Mouse (Mus musculus) heart, embryonic 14.5 days (tissue): Measurements from ENCODE around the gene Vps8. TPM values are rescaled to one million over a fixed set of nuclear protein-coding genes. Genes with fewer than 3 reads are reported as not detected.

Experiments used
- ATAC-seq: fragments of 200-750 bp; cut with Nextera tagmentation; 2 replicates; pipeline ENCODE4 v1.8.0; 2017; ENCODE audit warnings: low read depth, moderate TSS enrichment; ENCODE audit not compliant: insufficient number of reproducible peaks, insufficient read depth, low FRiP score
- H3K27ac ChIP-seq, 2 experiments: fragments of 200-500 bp in 1 of 2; fragments of 300-500 bp in 1 of 2; sonication (generic) in 1 of 2; replicated peaks in 1 of 2; 2 replicates each; pipeline ENCODE4 v1.5.1; 2012 to 2014; ENCODE audit warnings: low read depth in 2 of 2, low read length in 2 of 2, control low read depth in 1 of 2, mild to moderate bottlenecking in 1 of 2, mixed read lengths in 1 of 2; ENCODE audit not compliant: control insufficient read depth in 1 of 2, insufficient read depth in 1 of 2
- H3K27me3 ChIP-seq: fragments of 300-500 bp; sonication (generic); 2 replicates; pipeline ENCODE4 v1.6.1; 2014; ENCODE audit warnings: mild to moderate bottlenecking, low read length, control low read depth; ENCODE audit not compliant: control insufficient read depth, insufficient read depth
- H3K36me3 ChIP-seq: fragments of 300-500 bp; sonication (generic); 2 replicates; pipeline ENCODE4 v1.6.1; 2014; ENCODE audit warnings: mild to moderate bottlenecking, control low read depth, low read length, mixed read lengths; ENCODE audit not compliant: control insufficient read depth, insufficient read depth
- H3K4me1 ChIP-seq, 2 experiments: fragments of 200-500 bp in 1 of 2; fragments of 300-500 bp in 1 of 2; sonication (generic) in 1 of 2; 2 replicates each; pipeline ENCODE4 v1.6.1; 2012 to 2014; ENCODE audit warnings: low read length in 2 of 2, control low read depth in 1 of 2, mixed read lengths in 1 of 2; ENCODE audit not compliant: control insufficient read depth in 2 of 2, insufficient read depth in 2 of 2
- H3K4me2 ChIP-seq: fragments of 300-500 bp; sonication (generic); 2 replicates; pipeline ENCODE4 v1.6.1; 2014; ENCODE audit warnings: mild to moderate bottlenecking, low read length
- H3K4me3 ChIP-seq, 2 experiments: fragments of 200-500 bp in 1 of 2; fragments of 300-500 bp in 1 of 2; sonication (generic) in 1 of 2; 2 replicates each; pipeline ENCODE4 v1.5.1; 2012 to 2014; ENCODE audit warnings: low read length in 2 of 2, mild to moderate bottlenecking in 2 of 2, control low read depth in 1 of 2, low read depth in 1 of 2, moderate library complexity in 1 of 2; ENCODE audit not compliant: control insufficient read depth in 1 of 2, insufficient read depth in 1 of 2
- H3K9ac ChIP-seq: fragments of 300-500 bp; sonication (generic); 2 replicates; pipeline ENCODE4 v1.6.1; 2014; ENCODE audit warnings: mild to moderate bottlenecking, low read length
- H3K9me3 ChIP-seq: fragments of 300-500 bp; sonication (generic); 2 replicates; pipeline ENCODE4 v1.6.1; 2016; ENCODE audit warnings: low read length, control low read depth; ENCODE audit not compliant: control insufficient read depth
- WGBS: fragments of 180-500 bp; shearing (Covaris S2); extraction: QIAGEN DNeasy Blood & Tissue Kit; methylation state at CpG from one replicate; pipeline ENCODE4 v1.1.7; 2014; 5-methylcytosine and 5-hydroxymethylcytosine counted together
- polyA plus RNA-seq: library from polyadenylated mRNA; unstranded; fragments of >200 nt; fragmentation: Nextera tagmentation; extraction: Ambion mirVana; gene quantifications from 2 replicates; pipeline ENCODE4 v1.2.1, GENCODE M21; 2014

Gene Vps8
- polyA plus RNA-seq, 1 experiment from 2014 or later: 27.7 TPM

- Histone ChIP-seq H3K9me3 (no peaks in the 10 kb centered on the region), H3K4me3 (no peak overlapping the region), H3K4me2 (peak overlapping the region; percentile 56), H3K36me3 (0 out of 2 replicates have a peak, but pooled peaks cover 11% of the 10 kb centered on the region), H3K27ac (peak overlapping the region; percentile 94 to 99), H3K27me3 (no peaks in the 10 kb centered on the region), H3K9ac (peak overlapping the region; percentile 61), H3K4me1 (peaks cover 20 to 34% of the 10 kb centered on the region in 2 experiments)
- 12% methylated on average over 4 of the region's 4 CpGs for WGBS
- ATAC-seq: 0 out of 2 replicates have a peak, but pooled peaks have one; percentile 60
Observed at GRCm38 (mm10) chr16:21498984-21499383, 76.1 kb downstream of the Vps8 start.

- H3K9me3 ChIP-seq: no peaks in the 10 kb centered on the region
- H3K4me2 ChIP-seq: peak overlapping the region; percentile 56
- 50% methylated on average over 7 of the region's 7 CpGs for WGBS
- no peak overlapping the region for H3K4me3 ChIP-seq
- ATAC-seq: no peak
- H3K36me3 ChIP-seq: 0 out of 2 replicates have a peak, but pooled peaks cover 11% of the 10 kb centered on the region
- H3K27me3 ChIP-seq: no peaks in the 10 kb centered on the region
- peak overlapping the region; percentile 61 for H3K9ac ChIP-seq
- H3K27ac ChIP-seq: peak overlapping the region; percentile 94 to 99
- H3K4me1 ChIP-seq: peaks cover 20 to 34% of the 10 kb centered on the region in 2 experiments
Observed at GRCm38 (mm10) chr16:21499656-21500055, 76.7 kb downstream of the Vps8 start.

- WGBS: 56% methylated on average over 9 of the region's 9 CpGs
- no peak for ATAC-seq
- H3K4me2 ChIP-seq: no peak overlapping the region
- H3K27ac ChIP-seq: no peak overlapping the region
- no peak overlapping the region for H3K4me3 ChIP-seq
- peaks cover 0 to 8% of the 10 kb centered on the region in 2 experiments; a peak in 2 of 4 replicates for H3K4me1 ChIP-seq
- H3K27me3 ChIP-seq: no peaks in the 10 kb centered on the region
- no peaks in the 10 kb centered on the region for H3K9me3 ChIP-seq
- no peak overlapping the region for H3K9ac ChIP-seq
- H3K36me3 ChIP-seq: peaks cover 15% of the 10 kb centered on the region
Observed at GRCm38 (mm10) chr16:21518833-21519232, 95.9 kb downstream of the Vps8 start.

GRCm38 (mm10) chr16:21519785-21520184, 96.9 kb downstream of the Vps8 start:
- no peak for ATAC-seq
- Histone ChIP-seq H3K9me3 (no peaks in the 10 kb centered on the region), H3K4me1 (peaks cover 3 to 8% of the 10 kb centered on the region in 2 experiments; a peak in 3 of 4 replicates), H3K4me3 (no peak overlapping the region), H3K27me3 (no peaks in the 10 kb centered on the region), H3K4me2 (no peak overlapping the region), H3K27ac (peak overlapping the region in 1 of 2 experiments; percentile 53; a peak in 1 of 4 replicates), H3K9ac (no peak overlapping the region), H3K36me3 (peaks cover 13% of the 10 kb centered on the region; the same call in 1 of the 2 replicates)

GRCm38 (mm10) chr16:21523738-21524137, 100.8 kb downstream of the Vps8 start:
- Histone ChIP-seq H3K4me3 (no peak overlapping the region), H3K9ac (no peak overlapping the region), H3K4me1 (peaks cover 12 to 20% of the 10 kb centered on the region in 2 experiments), H3K9me3 (no peaks in the 10 kb centered on the region), H3K36me3 (peaks cover 3% of the 10 kb centered on the region; the same call in 1 of the 2 replicates), H3K27ac (no peak overlapping the region), H3K27me3 (no peaks in the 10 kb centered on the region), H3K4me2 (no peak overlapping the region)
- WGBS: 74% methylated on average over 4 of the region's 4 CpGs
- no peak for ATAC-seq

GRCm38 (mm10) chr16:21525376-21525775, 102.5 kb downstream of the Vps8 start:
- H3K4me1 ChIP-seq: peaks cover 11 to 12% of the 10 kb centered on the region in 2 experiments
- H3K9ac ChIP-seq: no peak overlapping the region
- no peaks in the 10 kb centered on the region for H3K27me3 ChIP-seq
- 81% methylated on average over 1 of the region's 1 CpGs for WGBS
- H3K27ac ChIP-seq: no peak overlapping the region
- H3K4me2 ChIP-seq: no peak overlapping the region
- no peaks in the 10 kb centered on the region; the same call in 1 of the 2 replicates for H3K36me3 ChIP-seq
- no peak overlapping the region for H3K4me3 ChIP-seq
- ATAC-seq: no peak
- H3K9me3 ChIP-seq: no peaks in the 10 kb centered on the region

- ATAC-seq: peak; percentile 76; the same call in 1 of the 2 replicates
- H3K27ac ChIP-seq: peak overlapping the region; percentile 76 to 81
- no peaks in the 10 kb centered on the region; the same call in 1 of the 2 replicates for H3K36me3 ChIP-seq
Observed at GRCm38 (mm10) chr16:21527271-21528007, 104.5 kb downstream of the Vps8 start.

More at GRCm38 (mm10) chr16:21527271-21528007, 104.5 kb downstream of the Vps8 start:
- no peak overlapping the region for H3K9ac ChIP-seq
- H3K27me3 ChIP-seq: no peaks in the 10 kb centered on the region
- 49% methylated on average over 10 of the region's 10 CpGs for WGBS
- H3K9me3 ChIP-seq: no peaks in the 10 kb centered on the region
- peak overlapping the region; percentile 43 for H3K4me2 ChIP-seq
- H3K4me1 ChIP-seq: peaks cover 11 to 12% of the 10 kb centered on the region in 2 experiments
- H3K4me3 ChIP-seq: no peak overlapping the region
